Mouse (Mus musculus) MEL (cell line): Measurements from ENCODE around the gene Gm10322. TPM values are rescaled to one million over a fixed set of nuclear protein-coding genes. Genes with fewer than 3 reads are reported as not detected.

Experiments
- DNase-seq: peaks from one replicate; pipeline ENCODE4 v3.0.0; 2011; ENCODE audit warnings: low read depth, low spot score
- H3K27ac ChIP-seq: 2 replicates; pipeline ENCODE4 v1.5.1; 2012; ENCODE audit warnings: low read depth, mild to moderate bottlenecking, control low read depth, low read length, moderate library complexity; ENCODE audit not compliant: control insufficient read depth
- H3K27me3 ChIP-seq, 2 experiments: fragments of 150-350 bp in 1 of 2; sonication (generic) in 1 of 2; 2 replicates each; pipeline ENCODE4 v1.6.1; 2012; ENCODE audit warnings: low read length in 2 of 2, mild to moderate bottlenecking in 2 of 2, improper control_type of control experiment in 1 of 2, moderate library complexity in 1 of 2; ENCODE audit not compliant: insufficient read depth in 2 of 2, control insufficient read depth in 1 of 2
- H3K36me3 ChIP-seq, 2 experiments: 2 replicates each; pipeline ENCODE4 v1.6.1; 2012 to 2014; ENCODE audit warnings: low read length in 2 of 2, improper control_type of control experiment in 1 of 2, inconsistent platforms in 1 of 2, mild to moderate bottlenecking in 1 of 2; ENCODE audit not compliant: insufficient read depth in 2 of 2, control insufficient read depth in 1 of 2
- H3K4me1 ChIP-seq, 2 experiments: fragments of 150-350 bp in 1 of 2; sonication (generic) in 1 of 2; 2 replicates each; pipeline ENCODE4 v1.6.1; 2012; ENCODE audit warnings: low read length in 2 of 2, improper control_type of control experiment in 1 of 2, mild to moderate bottlenecking in 1 of 2; ENCODE audit not compliant: insufficient read depth in 2 of 2, control insufficient read depth in 1 of 2
- H3K4me3 ChIP-seq, 2 experiments: fragments of 150-350 bp in 1 of 2; sonication (generic) in 1 of 2; 2 replicates each; pipeline ENCODE4 v1.5.1; 2012; ENCODE audit warnings: low read depth in 2 of 2, low read length in 2 of 2, mild to moderate bottlenecking in 2 of 2, moderate library complexity in 2 of 2, control low read depth in 1 of 2, improper control_type of control experiment in 1 of 2; ENCODE audit not compliant: control insufficient read depth in 1 of 2, insufficient read depth in 1 of 2
- H3K79me2 ChIP-seq: 2 replicates; pipeline ENCODE4 v1.6.1; 2012; ENCODE audit warnings: mild to moderate bottlenecking, low read length, moderate library complexity; ENCODE audit not compliant: control insufficient read depth, poor library complexity, insufficient read depth
- H3K9ac ChIP-seq: 2 replicates; pipeline ENCODE4 v1.6.1; 2012; ENCODE audit warnings: low read depth, mild to moderate bottlenecking, control low read depth, low read length, moderate library complexity; ENCODE audit not compliant: control insufficient read depth, poor library complexity, severe bottlenecking
- H3K9me3 ChIP-seq: fragments of 150-350 bp; sonication (generic); replicated peaks from 2 replicates; pipeline ENCODE4 v1.6.1; 2012; ENCODE audit warnings: mild to moderate bottlenecking, low read length, improper control_type of control experiment, moderate library complexity; ENCODE audit not compliant: insufficient read depth
- CHD1 ChIP-seq: IDR thresholded peaks from 2 replicates; pipeline ENCODE4 v1.6.1; 2012; ENCODE audit warnings: low read depth, mild to moderate bottlenecking, inconsistent platforms, low read length, improper control_type of control experiment
- CHD2 ChIP-seq: IDR thresholded peaks from 2 replicates; pipeline ENCODE4 v1.6.1; 2011; ENCODE audit warnings: low read length, improper control_type of control experiment
- CTCF ChIP-seq, 3 experiments: IDR thresholded peaks in 2 of 3; conservative IDR thresholded peaks in 1 of 3; 2 replicates each; pipeline ENCODE4 v1.5.1; 2011 to 2012; ENCODE audit warnings: low read length in 3 of 3, low read depth in 2 of 3, mild to moderate bottlenecking in 2 of 3, improper control_type of control experiment in 1 of 3, inconsistent platforms in 1 of 3, mixed read lengths in 1 of 3, moderate library complexity in 1 of 3; ENCODE audit not compliant: control insufficient read depth in 1 of 3, insufficient read depth in 1 of 3, poor library complexity in 1 of 3, severe bottlenecking in 1 of 3
- ELF1 ChIP-seq: IDR thresholded peaks from 2 replicates; pipeline ENCODE4 v1.6.1; 2014; ENCODE audit warnings: low read depth, mild to moderate bottlenecking, inconsistent platforms, low read length, improper control_type of control experiment, moderate library complexity
- ETS1 ChIP-seq: IDR thresholded peaks from 2 replicates; pipeline ENCODE4 v1.6.1; 2012; ENCODE audit warnings: low read depth, mild to moderate bottlenecking, inconsistent platforms, low read length, improper control_type of control experiment, moderate library complexity
- GABPA ChIP-seq: IDR thresholded peaks from 2 replicates; pipeline ENCODE4 v1.6.1; 2012; ENCODE audit warnings: low read depth, mild to moderate bottlenecking, inconsistent platforms, low read length, improper control_type of control experiment, moderate library complexity
- GATA1 ChIP-seq: IDR thresholded peaks from 2 replicates; pipeline ENCODE4 v1.6.1; 2011; ENCODE audit warnings: low read depth, low read length, improper control_type of control experiment
- HCFC1 ChIP-seq: IDR thresholded peaks from 2 replicates; pipeline ENCODE4 v1.6.1; 2012; ENCODE audit warnings: low read depth, mild to moderate bottlenecking, inconsistent platforms, low read length, improper control_type of control experiment, moderate library complexity
- JUND ChIP-seq: IDR thresholded peaks from 2 replicates; pipeline ENCODE4 v1.6.1; 2011; ENCODE audit warnings: low read depth, mild to moderate bottlenecking, improper control_type of control experiment, low read length
- MAFK ChIP-seq: IDR thresholded peaks from 2 replicates; pipeline ENCODE4 v1.6.1; 2011; ENCODE audit warnings: low read depth, mild to moderate bottlenecking, low read length, improper control_type of control experiment, borderline replicate concordance
- MAX ChIP-seq: IDR thresholded peaks from 2 replicates; pipeline ENCODE4 v1.6.1; 2011; ENCODE audit warnings: low read length, improper control_type of control experiment
- MAZ ChIP-seq: IDR thresholded peaks from 2 replicates; pipeline ENCODE4 v1.6.1; 2012; ENCODE audit warnings: low read depth, mild to moderate bottlenecking, inconsistent platforms, low read length, improper control_type of control experiment
- MXI1 ChIP-seq: IDR thresholded peaks from 2 replicates; pipeline ENCODE4 v1.6.1; 2011; ENCODE audit warnings: mild to moderate bottlenecking, low read depth, low read length, improper control_type of control experiment
- NELFE ChIP-seq: IDR thresholded peaks from 2 replicates; pipeline ENCODE4 v1.6.1; 2011; ENCODE audit warnings: low read depth, low read length, improper control_type of control experiment
- NRF1 ChIP-seq: IDR thresholded peaks from 2 replicates; pipeline ENCODE4 v1.6.1; 2014; ENCODE audit warnings: low read depth, mild to moderate bottlenecking, inconsistent platforms, low read length, improper control_type of control experiment, moderate library complexity; ENCODE audit not compliant: poor library complexity, insufficient read depth, severe bottlenecking
- POLR2A ChIP-seq, 2 experiments: IDR thresholded peaks; 2 replicates each; pipeline ENCODE4 v1.6.1; 2011 to 2012; ENCODE audit warnings: low read length in 2 of 2, mild to moderate bottlenecking in 2 of 2, control low read depth in 1 of 2, improper control_type of control experiment in 1 of 2, low read depth in 1 of 2, moderate library complexity in 1 of 2; ENCODE audit not compliant: control insufficient read depth in 1 of 2, insufficient read depth in 1 of 2, poor library complexity in 1 of 2
- POLR2AphosphoS2 ChIP-seq: IDR thresholded peaks from 2 replicates; pipeline ENCODE4 v1.6.1; 2011; ENCODE audit warnings: low read length, improper control_type of control experiment
- RCOR1 ChIP-seq: IDR thresholded peaks from 2 replicates; pipeline ENCODE4 v1.6.1; 2012; ENCODE audit warnings: low read depth, mild to moderate bottlenecking, inconsistent platforms, low read length, improper control_type of control experiment
- SIN3A ChIP-seq: IDR thresholded peaks from 2 replicates; pipeline ENCODE4 v1.6.1; 2012; ENCODE audit warnings: low read length, improper control_type of control experiment, inconsistent platforms
- TBP ChIP-seq: IDR thresholded peaks from 2 replicates; pipeline ENCODE4 v1.8.0; 2011; ENCODE audit warnings: low read depth, low read length, improper control_type of control experiment
- TCF12 ChIP-seq: IDR thresholded peaks from 2 replicates; pipeline ENCODE4 v1.6.1; 2014; ENCODE audit warnings: low read depth, mild to moderate bottlenecking, inconsistent platforms, low read length, improper control_type of control experiment, moderate library complexity
- UBTF ChIP-seq: IDR thresholded peaks from 2 replicates; pipeline ENCODE4 v1.6.1; 2012; ENCODE audit warnings: low read depth, mild to moderate bottlenecking, inconsistent platforms, low read length, improper control_type of control experiment, moderate library complexity, borderline replicate concordance; ENCODE audit not compliant: insufficient read depth
- USF2 ChIP-seq, 2 experiments: IDR thresholded peaks; 2 replicates each; pipeline ENCODE4 v1.6.1; 2011 to 2012; ENCODE audit warnings: improper control_type of control experiment in 2 of 2, low read length in 2 of 2, borderline replicate concordance in 1 of 2, inconsistent platforms in 1 of 2, low read depth in 1 of 2, mild to moderate bottlenecking in 1 of 2; ENCODE audit not compliant: insufficient read depth in 1 of 2
- ZKSCAN1 ChIP-seq: IDR thresholded peaks from 2 replicates; pipeline ENCODE4 v1.6.1; 2012; ENCODE audit warnings: low read depth, mild to moderate bottlenecking, inconsistent platforms, low read length, improper control_type of control experiment, moderate library complexity
- ZMIZ1 ChIP-seq: IDR thresholded peaks from 2 replicates; pipeline ENCODE4 v1.6.1; 2012; ENCODE audit warnings: low read depth, mild to moderate bottlenecking, inconsistent platforms, low read length, improper control_type of control experiment, moderate library complexity
- polyA plus RNA-seq, 2 experiments: library from polyadenylated mRNA; stranded (reverse) in 1 of 2; unstranded in 1 of 2; fragments of >175 nt in 1 of 2; fragments of >200 nt in 1 of 2; gene quantifications; 2 replicates each; pipeline versions ENCODE4 v1.2.1 to v1.2.4; 2012; ENCODE audit warnings: low replicate concordance in 2 of 2, low read depth in 1 of 2; ENCODE audit not compliant: insufficient read length in 2 of 2, insufficient read depth in 1 of 2, missing spikeins in 1 of 2
- total RNA-seq: library from RNA; depleted of rRNA; stranded (reverse); fragments of 300-350 nt; gene quantifications from 2 replicates; pipeline ENCODE4 v1.2.3, GENCODE M21; 2012

Gm10322 gene
- total and polyA plus RNA-seq, 3 experiments = 0.58 TPM; not detected in 2

DNA sequence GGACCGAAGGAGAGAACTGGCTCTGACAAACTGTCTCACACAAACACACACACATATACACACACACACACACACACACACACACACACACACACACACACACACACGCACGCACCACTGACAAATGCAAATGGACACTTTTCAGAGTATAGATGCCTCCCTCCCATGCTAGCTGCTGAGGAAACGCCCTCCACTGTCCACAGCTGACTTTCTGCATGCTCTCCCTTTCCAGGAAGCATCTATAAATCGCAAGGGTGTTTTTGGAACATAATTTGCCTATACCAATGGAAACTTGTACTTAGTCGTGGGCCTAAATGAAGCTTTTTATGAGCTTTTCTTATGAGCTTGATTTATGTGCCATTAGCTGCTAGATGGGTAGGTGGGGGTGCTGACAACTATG lies 45.5 kb upstream of the Gm10322 start:
- no peaks in the 10 kb centered on the region for H3K79me2 ChIP-seq
- TF ChIP-seq GABPA (no peak), CTCF (IDR thresholded peaks at IDR 0.05 in 2 of 3, conservative IDR thresholded peaks at IDR 0.05 in 1 of 3; ENCODE audit: control insufficient read depth in 1 of 3, insufficient read depth in 1 of 3, low read depth in 2 of 3, low read length in 3 of 3, poor library complexity in 1 of 3, severe bottlenecking in 1 of 3) (no peak), TCF12 (no peak), SIN3A (0 out of 2 replicates have a peak, but pooled peaks have one; percentile 23), ZMIZ1 (no peak)
- H3K9me3 ChIP-seq = peaks cover 3% of the 10 kb centered on the region; the same call in 1 of the 2 replicates
- H3K27ac ChIP-seq = peak overlapping the region; percentile 84
- peak overlapping the region; percentile 34 to 47 for H3K4me3 ChIP-seq
- H3K4me1 ChIP-seq = peaks cover 14 to 24% of the 10 kb centered on the region in 2 experiments
- H3K27me3 ChIP-seq = no peaks in the 10 kb centered on the region
- H3K9ac ChIP-seq = peak overlapping the region; percentile 18
- peaks cover 0 to 18% of the 10 kb centered on the region in 2 experiments; a peak in 2 of 4 replicates for H3K36me3 ChIP-seq
- peak; percentile 53 for DNase-seq

DNA sequence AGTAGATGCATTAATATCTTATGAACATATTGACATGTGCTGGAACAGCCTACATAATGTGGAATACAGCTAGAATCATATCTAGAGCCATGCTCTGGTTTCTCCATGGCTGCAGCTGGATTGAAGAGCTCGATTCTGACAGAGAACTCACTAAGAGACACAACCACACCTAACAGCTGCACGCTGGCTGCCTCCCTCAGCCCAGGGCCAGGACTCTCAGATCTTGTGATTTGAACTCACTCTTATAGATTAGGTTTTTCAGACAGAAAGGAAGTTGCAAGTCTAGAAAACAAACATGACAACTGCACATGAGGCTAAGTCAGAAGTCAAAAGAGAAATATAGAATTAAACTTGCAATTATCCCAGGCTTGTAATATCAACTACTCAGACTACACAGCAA lies 45.1 kb upstream of the Gm10322 start:
- DNase-seq = peak; percentile 65
- Histone ChIP-seq H3K79me2 (no peaks in the 10 kb centered on the region), H3K27me3 (no peaks in the 10 kb centered on the region), H3K4me1 (peaks cover 14 to 24% of the 10 kb centered on the region in 2 experiments), H3K36me3 (peaks cover 0 to 18% of the 10 kb centered on the region in 2 experiments; a peak in 2 of 4 replicates), H3K9ac (peak overlapping the region; percentile 18), H3K9me3 (peaks cover 3% of the 10 kb centered on the region; the same call in 1 of the 2 replicates), H3K27ac (peak overlapping the region; percentile 84), H3K4me3 (peak overlapping the region; percentile 6 to 47; a peak in 2 of 4 replicates)
- TF ChIP-seq MAX (peak; percentile 24; the same call in 1 of the 2 replicates), GATA1 (no peak), MXI1 (peak; percentile 66), ELF1 (no peak), CHD1 (peak; percentile 8; the same call in 1 of the 2 replicates), POLR2A (IDR thresholded peaks at IDR 0.05; ENCODE audit: control insufficient read depth in 1 of 2, insufficient read depth in 1 of 2, low read depth in 1 of 2, low read length in 2 of 2, poor library complexity in 1 of 2) (no peak), ETS1 (peak; percentile 68), HCFC1 (0 out of 2 replicates have a peak, but pooled peaks have one; percentile 1)

- peak overlapping the region; percentile 86 for H3K27ac ChIP-seq
- H3K4me1 ChIP-seq = peaks cover 14 to 24% of the 10 kb centered on the region in 2 experiments
- H3K4me3 ChIP-seq = no peak overlapping the region; a peak in 1 of 4 replicates
- H3K36me3 ChIP-seq = peaks cover 0 to 18% of the 10 kb centered on the region in 2 experiments; a peak in 2 of 4 replicates
- peak; percentile 78 for DNase-seq
- no peaks in the 10 kb centered on the region for H3K27me3 ChIP-seq
- no peaks in the 10 kb centered on the region for H3K79me2 ChIP-seq
- peaks cover 3% of the 10 kb centered on the region; the same call in 1 of the 2 replicates for H3K9me3 ChIP-seq
- H3K9ac ChIP-seq = no peak overlapping the region
- no peak for TF ChIP-seq POLR2AphosphoS2
- TF ChIP-seq ELF1 = 0 out of 2 replicates have a peak, but pooled peaks have one; percentile 30
- peak; percentile 32; the same call in 1 of the 2 replicates for TF ChIP-seq NRF1
- TF ChIP-seq MAFK = peak; percentile 64; the same call in 1 of the 2 replicates
- TF ChIP-seq TBP = no peak
- TF ChIP-seq NELFE = no peak
- TF ChIP-seq JUND = no peak
- TF ChIP-seq HCFC1 = no peak
- peak; percentile 82 for TF ChIP-seq ETS1
- TF ChIP-seq GATA1 = peak; percentile 96
- peak; percentile 63 for TF ChIP-seq SIN3A
- TF ChIP-seq RCOR1 = peak; percentile 87
- TF ChIP-seq MAZ = peak; percentile 81
- TF ChIP-seq USF2 (IDR thresholded peaks at IDR 0.05; ENCODE audit: borderline replicate concordance in 1 of 2, insufficient read depth in 1 of 2, low read depth in 1 of 2, low read length in 2 of 2) = no peak
- TF ChIP-seq UBTF = no peak
- peak; percentile 50; the same call in 1 of the 2 replicates for TF ChIP-seq CHD2
- TF ChIP-seq ZKSCAN1 = no peak
These were observed 44.6 kb upstream of the Gm10322 start for GRCm38 (mm10) chr10:59571273-59571672.
